8 mouse cellular contexts compared by ENCODE assay signal in genomic region chr1:135686792-135687510, GRCm38 (mm10). TPM values are rescaled to one million over a fixed set of nuclear protein-coding genes. Genes with fewer than 3 reads are reported as not detected.
DNase-seq lines count a peak whose midpoint lies in the region; ATAC-seq lines count a peak whose summit lies in the region.

No protein-coding gene starts in this region.

- H3K9me3 ChIP-seq in heart, embryonic 11.5 days (replicated peaks; ENCODE audit: control insufficient read depth, low read length): no peaks in the 10 kb centered on the region
- no peaks in the 10 kb centered on the region for H3K9me3 ChIP-seq in kidney, embryonic 16.5 days (ENCODE audit: low read length)
- H3K9me3 ChIP-seq in stomach, embryonic 16.5 days (replicated peaks; ENCODE audit: control insufficient read depth, low read length): no peaks in the 10 kb centered on the region

- peaks cover 13% of the 10 kb centered on the region for H3K4me1 ChIP-seq in brown adipose tissue, adult 24 weeks (ENCODE audit: control insufficient read depth, insufficient read depth, insufficient read length, low read length)
- H3K4me1 ChIP-seq in heart, embryonic 11.5 days (ENCODE audit: control insufficient read depth, insufficient read depth, low read length): peaks cover 23% of the 10 kb centered on the region
- H3K4me1 ChIP-seq in kidney, embryonic 16.5 days (ENCODE audit: insufficient read depth, low read length): peaks cover 29% of the 10 kb centered on the region
- peaks cover 15% of the 10 kb centered on the region for H3K4me1 ChIP-seq in stomach, embryonic 16.5 days (ENCODE audit: control insufficient read depth, insufficient read depth, low read length)

- H3K27me3 ChIP-seq in heart, embryonic 11.5 days (ENCODE audit: control insufficient read depth, insufficient read depth, low read length): no peaks in the 10 kb centered on the region
- no peaks in the 10 kb centered on the region for H3K27me3 ChIP-seq in kidney, embryonic 16.5 days (ENCODE audit: insufficient read depth, low read length)
- H3K27me3 ChIP-seq in stomach, embryonic 16.5 days (ENCODE audit: control insufficient read depth, insufficient read depth, low read length): no peaks in the 10 kb centered on the region

- ATAC-seq in frontal cortex, adult (ENCODE audit: low TSS enrichment): 0 out of 2 replicates have a peak, but pooled peaks have one; percentile 13
- ATAC-seq in heart, embryonic 11.5 days (replicated peaks; ENCODE audit: insufficient number of reproducible peaks, low FRiP score, low TSS enrichment): no peak; the same call in 1 of the 2 replicates
- peak; percentile 5; the same call in 1 of the 2 replicates for ATAC-seq in kidney, embryonic 16.5 days (ENCODE audit: low FRiP score, low TSS enrichment)
- no peak for ATAC-seq in stomach, embryonic 16.5 days (ENCODE audit: insufficient read depth, low FRiP score)
- no peak for ATAC-seq in CD4-positive, CD25-positive, alpha-beta regulatory T cell, adult 4 months

- H3K27ac ChIP-seq in brown adipose tissue, adult 24 weeks (replicated peaks; ENCODE audit: low read depth, low read length): peak overlapping the region; percentile 88
- H3K27ac ChIP-seq in heart, embryonic 11.5 days (ENCODE audit: low read depth, low read length): peak overlapping the region; percentile 94
- H3K27ac ChIP-seq in kidney, embryonic 16.5 days (ENCODE audit: low read length): peak overlapping the region; percentile 78
- H3K27ac ChIP-seq in stomach, embryonic 16.5 days (ENCODE audit: low read length): peak overlapping the region; percentile 29; the same call in 1 of the 2 replicates

- peak overlapping the region; percentile 86 for H3K4me3 ChIP-seq in brown adipose tissue, adult 24 weeks (ENCODE audit: insufficient read depth, low read depth, low read length)
- H3K4me3 ChIP-seq in heart, embryonic 11.5 days (ENCODE audit: low read depth, low read length): peak overlapping the region; percentile 82
- H3K4me3 ChIP-seq in kidney, embryonic 16.5 days (ENCODE audit: low read length): peak overlapping the region; percentile 70
- H3K4me3 ChIP-seq in stomach, embryonic 16.5 days (replicated peaks; ENCODE audit: low read length): peak overlapping the region; percentile 69

- peak overlapping the region; percentile 86 for H3K4me2 ChIP-seq in heart, embryonic 11.5 days
- peak overlapping the region; percentile 91 for H3K4me2 ChIP-seq in kidney, embryonic 16.5 days (replicated peaks; ENCODE audit: low read depth, low read length)
- peak overlapping the region; percentile 79 for H3K4me2 ChIP-seq in stomach, embryonic 16.5 days (ENCODE audit: low read depth, low read length)

- H3K9ac ChIP-seq in heart, embryonic 11.5 days (ENCODE audit: low read depth, low read length): peak overlapping the region; percentile 90
- peak overlapping the region; percentile 81 for H3K9ac ChIP-seq in kidney, embryonic 16.5 days (replicated peaks; ENCODE audit: low read length)
- peak overlapping the region; percentile 87 for H3K9ac ChIP-seq in stomach, embryonic 16.5 days (ENCODE audit: low read length)

- under 1% methylated on average over 19 of the region's 19 CpGs for WGBS in heart, embryonic 11.5 days (ENCODE audit: insufficient replicate concordance)
- under 1% methylated on average over 19 of the region's 19 CpGs for WGBS in kidney, embryonic 16.5 days
- WGBS in stomach, embryonic 16.5 days: 1% methylated on average over 19 of the region's 19 CpGs

- no peak for DNase-seq in frontal cortex, postnatal 36 days (ENCODE audit: low spot score in 2 of 2)
- peak; percentile 70 for DNase-seq in lung, postnatal 25 days (ENCODE audit: low spot score)

- H3K36me3 ChIP-seq in heart, embryonic 11.5 days (ENCODE audit: control insufficient read depth, insufficient read depth, low read length): no peaks in the 10 kb centered on the region
- no peaks in the 10 kb centered on the region for H3K36me3 ChIP-seq in kidney, embryonic 16.5 days (ENCODE audit: insufficient read depth, low read length)
- H3K36me3 ChIP-seq in stomach, embryonic 16.5 days (ENCODE audit: control insufficient read depth, insufficient read depth, low read length): no peaks in the 10 kb centered on the region

RNA-seq across cellular contexts. Expression of gene Csrp1, which starts 32.9 kb away (rescaled TPM):
- polyA plus RNA-seq in brown adipose tissue, adult 24 weeks (2012; ENCODE audit: insufficient read depth, insufficient read length, missing spikeins): 33.7 and 37.2 TPM in 2 replicates
- polyA plus RNA-seq in heart, embryonic 11.5 days (2014; fragmentation: Nextera tagmentation; extraction: Ambion mirVana): 183 and 209 TPM in 2 replicates
- polyA plus RNA-seq in kidney, embryonic 16.5 days (2015; fragmentation: Nextera tagmentation; extraction: Ambion mirVana): 141 and 157 TPM in 2 replicates
- 229 and 245 TPM in 2 replicates for polyA plus RNA-seq in stomach, embryonic 16.5 days (2015; fragmentation: Nextera tagmentation; extraction: Ambion mirVana)
- polyA plus RNA-seq in CD4-positive, CD25-positive, alpha-beta regulatory T cell, adult 4 months (2017; shearing (Covaris generic)): 10 to 100 TPM; 21.7 to 38.1 TPM

Comparison
In these comparisons a context has a peak if more than half of its experiments do, and no peak if none do; other contexts are left out.
1. ATAC-seq: peak in frontal cortex, adult (single experiment) and kidney, embryonic 16.5 days (single experiment); none in heart, embryonic 11.5 days (single experiment), stomach, embryonic 16.5 days (single experiment) and CD4-positive, CD25-positive, alpha-beta regulatory T cell, adult 4 months (single experiment).
2. H3K27ac ChIP-seq: peak in every context shown above with its lines; median percentile 94 in heart, embryonic 11.5 days; 88 in brown adipose tissue, adult 24 weeks; 78 in kidney, embryonic 16.5 days; 29 in stomach, embryonic 16.5 days.
3. Peak in every context shown above with its lines, with median percentiles within 50 percentile points of each other: H3K4me3 ChIP-seq, H3K4me2 ChIP-seq and H3K9ac ChIP-seq.